In the genomic region with DNA sequence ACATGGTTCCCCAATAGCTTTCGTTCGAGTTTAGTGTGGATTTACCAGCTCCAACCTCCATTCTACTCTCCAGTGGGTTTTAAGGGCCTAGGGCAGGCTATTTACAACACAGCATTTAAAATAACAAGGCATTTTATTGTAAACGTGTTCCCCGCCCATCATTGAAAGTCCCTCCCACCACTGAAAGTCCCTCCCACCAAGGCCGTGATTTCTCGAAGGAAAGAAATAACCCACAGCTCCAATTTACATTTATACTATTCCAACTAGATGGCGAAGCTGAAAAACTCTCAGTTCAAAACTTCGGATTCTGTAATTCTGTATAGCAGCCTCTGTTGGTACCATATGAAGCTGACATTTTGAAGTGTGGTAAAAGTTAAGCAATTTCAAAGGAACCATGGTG, we compare ENCODE assay signal across 8 mouse cellular contexts. TPM values are rescaled to one million over a fixed set of nuclear protein-coding genes. Genes with fewer than 3 reads are reported as not detected.
DNase-seq lines count a peak whose midpoint lies in the region; ATAC-seq and TF ChIP-seq lines count a peak whose summit lies in the region.

No protein-coding gene starts in this region.

- peak; percentile 60 for DNase-seq in CD4-positive helper T cell, adult 2 months (ENCODE audit: low read depth, low spot score)
- DNase-seq in adrenal gland, postnatal 25 days, result peak; percentile 37
- no peak for DNase-seq in heart, embryonic 10.5 days (ENCODE audit: low spot score)
- peak; percentile 82 for DNase-seq in kidney, postnatal 0 days (ENCODE audit: low spot score)
- peak; percentile 35 for DNase-seq in mesoderm, embryonic 11.5 days (ENCODE audit: low read depth, low spot score)
- DNase-seq in thymus, adult 2 months, result no peak
- no peak for DNase-seq in yolk sac, embryonic 10.5 days (ENCODE audit: low spot score)

- H3K4me3 ChIP-seq in heart, embryonic 10.5 days, result peak overlapping the region; percentile 91
- peak overlapping the region; percentile 98 for H3K4me3 ChIP-seq in kidney, postnatal 0 days (replicated peaks; ENCODE audit: low read depth, low read length)
- H3K4me3 ChIP-seq in thymus, adult 2 months (ENCODE audit: control insufficient read depth, insufficient read depth, low read length), result no peak overlapping the region

- H3K27me3 ChIP-seq in heart, embryonic 10.5 days (ENCODE audit: insufficient read depth, poor library complexity, severe bottlenecking), result no peaks in the 10 kb centered on the region
- H3K27me3 ChIP-seq in kidney, postnatal 0 days (ENCODE audit: insufficient read depth, low read length), result no peaks in the 10 kb centered on the region
- peaks cover 3% of the 10 kb centered on the region; the same call in 1 of the 2 replicates for H3K27me3 ChIP-seq in thymus, adult 2 months (ENCODE audit: control insufficient read depth, insufficient read depth, low read length)

- H3K36me3 ChIP-seq in heart, embryonic 10.5 days, result no peaks in the 10 kb centered on the region
- H3K36me3 ChIP-seq in kidney, postnatal 0 days (ENCODE audit: insufficient read depth, low read length), result no peaks in the 10 kb centered on the region
- H3K36me3 ChIP-seq in thymus, adult 2 months (ENCODE audit: control insufficient read depth, insufficient read depth, low read length), result no peaks in the 10 kb centered on the region

- 0 out of 2 replicates have a peak overlapping the region, but pooled peaks have one; percentile 99 for H3K27ac ChIP-seq in heart, embryonic 10.5 days
- peak overlapping the region; percentile 99 for H3K27ac ChIP-seq in kidney, postnatal 0 days
- no peak overlapping the region for H3K27ac ChIP-seq in thymus, adult 2 months (ENCODE audit: control insufficient read depth, insufficient read depth, low read length)

- H3K4me2 ChIP-seq in kidney, postnatal 0 days (ENCODE audit: low read length), result peak overlapping the region; percentile 86

- no peaks in the 10 kb centered on the region for H3K9me3 ChIP-seq in heart, embryonic 10.5 days
- H3K9me3 ChIP-seq in kidney, postnatal 0 days (replicated peaks; ENCODE audit: low read length), result no peaks in the 10 kb centered on the region

- WGBS in heart, embryonic 10.5 days, result 1% methylated on average over 8 of the region's 8 CpGs
- 0% methylated on average over 8 of the region's 8 CpGs for WGBS in kidney, postnatal 0 days
- 14% methylated on average over 8 of the region's 8 CpGs for WGBS in thymus, adult 2 months

- TF ChIP-seq CTCF in kidney, postnatal 0 days (IDR thresholded peaks at IDR 0.05; ENCODE audit: low read depth), result no peak
- TF ChIP-seq CTCF in thymus, adult 2 months (IDR thresholded peaks at IDR 0.05; ENCODE audit: borderline replicate concordance, control insufficient read depth, extremely low read depth, insufficient read depth, low read length, poor library complexity), result no peak

- peaks cover 58% of the 10 kb centered on the region for H3K4me1 ChIP-seq in heart, embryonic 10.5 days
- H3K4me1 ChIP-seq in kidney, postnatal 0 days (replicated peaks; ENCODE audit: insufficient read depth, low read length), result peaks cover 19% of the 10 kb centered on the region
- H3K4me1 ChIP-seq in thymus, adult 2 months (replicated peaks; ENCODE audit: control insufficient read depth, insufficient read depth, low read length), result peaks cover 7% of the 10 kb centered on the region

- peak overlapping the region; percentile 99; the same call in 1 of the 2 replicates for H3K9ac ChIP-seq in kidney, postnatal 0 days (ENCODE audit: low read depth, low read length)

- TF ChIP-seq POLR2A in thymus, adult 2 months (IDR thresholded peaks at IDR 0.05; ENCODE audit: control insufficient read depth, extremely low read depth, insufficient read depth, low read length, poor library complexity), result no peak

- ATAC-seq in kidney, postnatal 0 days (replicated peaks; ENCODE audit: low FRiP score, low read depth), result no peak
- no peak for ATAC-seq in inflammation-experienced regulatory T-cells, adult 6 months

RNA-seq across cellular contexts. Expression of a gene that starts 1.4 kb away (rescaled TPM):
- total RNA-seq in adrenal gland, postnatal 25 days (2021), result not detected in 2 replicates
- not detected in 2 replicates for polyA plus RNA-seq in heart, embryonic 10.5 days (2016; fragmentation: Nextera tagmentation; extraction: Ambion mirVana)
- polyA plus RNA-seq in kidney, postnatal 0 days (2015; fragmentation: Nextera tagmentation; extraction: Ambion mirVana), result not detected in 2 replicates
- polyA plus RNA-seq in thymus, adult 2 months (2012; rRNA removed), result 0.23 TPM in 1 of 2 replicates, not detected in the other
- not detected for polyA plus RNA-seq in inflammation-experienced regulatory T-cells, adult 6 months (2017; shearing (Covaris generic))

RNA-seq across cellular contexts. Expression of a gene that starts 13.6 kb away (rescaled TPM):
- total RNA-seq in adrenal gland, postnatal 25 days (2021), result 37.4 and 48.5 TPM in 2 replicates
- 19.6 and 25.0 TPM in 2 replicates for polyA plus RNA-seq in heart, embryonic 10.5 days (2016; fragmentation: Nextera tagmentation; extraction: Ambion mirVana)
- polyA plus RNA-seq in kidney, postnatal 0 days (2015; fragmentation: Nextera tagmentation; extraction: Ambion mirVana), result 22.0 and 24.2 TPM in 2 replicates
- polyA plus RNA-seq in thymus, adult 2 months (2012; rRNA removed), result 17.1 and 18.2 TPM in 2 replicates
- polyA plus RNA-seq in inflammation-experienced regulatory T-cells, adult 6 months (2017; shearing (Covaris generic)), result 10 to 100 TPM; 13.0 to 23.0 (median 20.1) TPM

RNA-seq across cellular contexts. Expression of a gene that starts 53.4 kb away (rescaled TPM):
- 49.0 and 52.1 TPM in 2 replicates for total RNA-seq in adrenal gland, postnatal 25 days (2021)
- polyA plus RNA-seq in heart, embryonic 10.5 days (2016; fragmentation: Nextera tagmentation; extraction: Ambion mirVana), result 19.8 and 24.1 TPM in 2 replicates
- polyA plus RNA-seq in kidney, postnatal 0 days (2015; fragmentation: Nextera tagmentation; extraction: Ambion mirVana), result 17.3 and 17.9 TPM in 2 replicates
- 4.9 and 8.6 TPM in 2 replicates for polyA plus RNA-seq in thymus, adult 2 months (2012; rRNA removed)
- polyA plus RNA-seq in inflammation-experienced regulatory T-cells, adult 6 months (2017; shearing (Covaris generic)), result 100 to 1,000 TPM; 170 to 224 (median 195) TPM

Comparison
In these comparisons a context has a peak if more than half of its experiments do, and no peak if none do; other contexts are left out.
1. DNase-seq: peak in CD4-positive helper T cell, adult 2 months (single experiment), adrenal gland, postnatal 25 days (single experiment), kidney, postnatal 0 days (single experiment) and mesoderm, embryonic 11.5 days (single experiment); none in heart, embryonic 10.5 days (single experiment), thymus, adult 2 months (single experiment) and yolk sac, embryonic 10.5 days (single experiment).